Mouse (Mus musculus) embryonic facial prominence, embryonic 13.5 days (tissue): ENCODE results near the gene Grik4. TPM values are rescaled to one million over a fixed set of nuclear protein-coding genes. Genes with fewer than 3 reads are reported as not detected.

ENCODE experiments used
- ATAC-seq: fragments of 200-750 bp; cut with Nextera tagmentation; 2 replicates; pipeline ENCODE4 v1.8.0; 2017; ENCODE audit warnings: low read depth; ENCODE audit not compliant: insufficient number of reproducible peaks, insufficient read depth, low FRiP score, low TSS enrichment
- H3K27ac ChIP-seq: fragments of 300-500 bp; sonication (generic); 2 replicates; pipeline ENCODE4 v1.5.1; 2015; ENCODE audit warnings: moderate library complexity, mild to moderate bottlenecking, inconsistent platforms
- H3K27me3 ChIP-seq: fragments of 300-500 bp; sonication (generic); 2 replicates; pipeline ENCODE4 v1.6.1; 2015; ENCODE audit warnings: mild to moderate bottlenecking, inconsistent platforms
- H3K36me3 ChIP-seq: fragments of 300-500 bp; sonication (generic); 2 replicates; pipeline ENCODE4 v1.6.1; 2015; ENCODE audit warnings: mild to moderate bottlenecking, inconsistent platforms
- H3K4me1 ChIP-seq: fragments of 300-500 bp; sonication (generic); 2 replicates; pipeline ENCODE4 v1.6.1; 2015; ENCODE audit warnings: inconsistent platforms
- H3K4me2 ChIP-seq: fragments of 300-500 bp; sonication (generic); 2 replicates; pipeline ENCODE4 v1.6.1; 2015; ENCODE audit warnings: moderate library complexity, mild to moderate bottlenecking, inconsistent platforms
- H3K4me3 ChIP-seq: fragments of 300-500 bp; sonication (generic); 2 replicates; pipeline ENCODE4 v1.5.1; 2015; ENCODE audit warnings: mild to moderate bottlenecking, inconsistent platforms
- H3K9ac ChIP-seq: fragments of 300-500 bp; sonication (generic); 2 replicates; pipeline ENCODE4 v1.6.1; 2015; ENCODE audit warnings: mild to moderate bottlenecking, inconsistent platforms
- H3K9me3 ChIP-seq: fragments of 300-500 bp; sonication (generic); 2 replicates; pipeline ENCODE4 v1.6.1; 2016; ENCODE audit warnings: inconsistent platforms
- WGBS: fragments of 180-500 bp; shearing (Covaris S2); methylation state at CpG from one replicate; pipeline ENCODE4 v1.1.7; 2015; ENCODE audit warnings: mixed read lengths; 5-methylcytosine and 5-hydroxymethylcytosine counted together
- polyA plus RNA-seq: library from polyadenylated mRNA; unstranded; fragments of >200 nt; fragmentation: Nextera tagmentation; extraction: Ambion mirVana; gene quantifications from 2 replicates; pipeline ENCODE4 v1.2.1, GENCODE M21; 2015

Gene Grik4
- polyA plus RNA-seq, 1 experiment from 2014 or later, result 2.5 TPM

DNA sequence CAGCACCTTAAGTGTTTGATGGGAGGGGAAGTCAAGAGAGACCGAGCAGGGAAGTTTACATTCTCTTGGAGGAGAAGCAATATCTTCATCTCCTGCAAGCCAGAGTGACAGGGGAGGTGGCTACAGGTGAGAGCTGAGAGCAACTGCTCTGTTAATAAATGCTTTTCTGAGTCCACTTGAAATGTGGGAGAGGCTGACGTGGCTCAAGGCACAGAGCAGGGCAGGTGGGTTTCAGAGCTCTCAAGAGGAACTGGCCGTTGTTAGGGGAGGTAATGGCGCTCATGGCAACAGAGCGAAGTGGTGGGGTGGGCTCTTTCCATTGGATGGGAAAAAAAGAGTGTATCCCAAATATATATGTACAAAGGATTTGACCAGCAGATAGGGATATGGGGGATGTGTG, 242.6 kb downstream of the Grik4 start:
- no peak overlapping the region for H3K9ac ChIP-seq
- H3K4me3 ChIP-seq, result no peak overlapping the region
- H3K9me3 ChIP-seq, result peaks cover 5% of the 10 kb centered on the region; the same call in 1 of the 2 replicates
- H3K4me1 ChIP-seq, result peaks cover 15% of the 10 kb centered on the region
- H3K4me2 ChIP-seq, result no peak overlapping the region
- no peak for ATAC-seq
- H3K27me3 ChIP-seq, result peaks cover 3% of the 10 kb centered on the region; the same call in 1 of the 2 replicates
- no peak overlapping the region for H3K27ac ChIP-seq
- WGBS, result 89% methylated on average over 5 of the region's 5 CpGs
- no peaks in the 10 kb centered on the region for H3K36me3 ChIP-seq

DNA sequence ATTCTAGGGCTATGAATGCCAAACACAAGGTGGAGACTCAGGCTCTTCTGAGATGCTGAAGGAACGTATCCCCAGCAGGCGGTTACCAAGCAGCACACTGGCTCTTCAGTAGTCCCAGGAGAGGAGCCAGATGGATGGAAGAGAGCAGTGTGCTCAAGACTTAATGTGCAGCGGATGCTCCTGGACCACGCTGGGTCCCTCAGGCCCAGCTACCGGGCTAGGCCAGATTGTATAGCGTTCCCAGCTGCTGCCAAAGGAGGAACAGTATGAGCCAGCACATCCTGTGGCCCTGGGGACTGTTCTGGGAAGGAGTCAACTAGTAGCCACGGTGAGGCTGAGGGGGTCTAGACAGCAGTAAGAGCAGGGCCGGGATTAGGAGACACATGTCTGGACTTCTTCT, 251.3 kb downstream of the Grik4 start:
- no peak for ATAC-seq
- peaks cover 4% of the 10 kb centered on the region; the same call in 1 of the 2 replicates for H3K9me3 ChIP-seq
- no peak overlapping the region for H3K4me3 ChIP-seq
- H3K36me3 ChIP-seq, result no peaks in the 10 kb centered on the region
- H3K4me2 ChIP-seq, result no peak overlapping the region
- WGBS, result 75% methylated on average over 8 of the region's 8 CpGs
- no peak overlapping the region for H3K9ac ChIP-seq
- no peak overlapping the region for H3K27ac ChIP-seq
- no peaks in the 10 kb centered on the region for H3K27me3 ChIP-seq
- H3K4me1 ChIP-seq, result 0 out of 2 replicates have a peak, but pooled peaks cover 6% of the 10 kb centered on the region

DNA sequence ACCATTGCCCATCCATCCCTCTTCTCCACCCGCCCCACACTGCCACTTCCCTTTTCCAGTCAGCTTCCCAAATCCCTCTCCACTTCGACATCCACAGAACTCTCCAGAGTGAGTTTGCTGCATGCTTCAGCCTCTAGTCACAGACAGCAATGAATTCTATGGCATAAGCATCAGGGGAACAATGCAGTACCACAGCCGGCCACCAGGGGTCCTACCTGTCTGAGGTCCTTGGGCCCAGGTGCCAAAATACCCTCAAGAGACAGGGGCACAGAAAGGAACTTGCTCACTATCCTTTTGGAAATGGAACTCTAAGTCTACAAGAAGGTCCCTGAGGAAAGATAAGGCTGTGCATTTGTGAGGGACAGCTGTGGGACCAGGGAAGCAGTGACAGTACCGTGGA, 256.1 kb downstream of the Grik4 start:
- Histone ChIP-seq H3K27me3 (no peaks in the 10 kb centered on the region), H3K27ac (no peak overlapping the region), H3K4me2 (no peak overlapping the region), H3K9ac (no peak overlapping the region), H3K4me1 (peaks cover 9% of the 10 kb centered on the region; the same call in 1 of the 2 replicates), H3K4me3 (no peak overlapping the region), H3K9me3 (no peaks in the 10 kb centered on the region), H3K36me3 (no peaks in the 10 kb centered on the region)
- WGBS, result 34% methylated on average over 4 of the region's 4 CpGs
- ATAC-seq, result no peak

DNA sequence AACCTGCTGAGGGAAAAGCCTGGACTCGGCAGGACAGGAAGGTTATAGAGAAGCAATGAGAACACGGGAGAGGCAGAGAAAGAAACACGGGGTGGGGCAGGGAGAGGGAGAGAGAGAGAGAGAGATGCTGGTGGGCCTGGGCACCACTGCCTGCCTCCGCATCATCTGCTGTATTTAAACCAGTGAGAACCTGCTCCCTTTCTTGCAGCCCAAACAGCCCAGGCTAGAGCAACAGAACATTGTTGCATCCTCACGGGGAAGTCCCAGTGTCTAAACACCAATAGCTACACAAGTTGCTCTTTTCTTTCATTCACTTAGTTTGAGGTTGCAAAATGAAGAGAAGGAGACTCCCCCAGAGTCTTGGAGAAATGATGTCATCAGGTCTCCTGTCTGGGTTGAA, 258.2 kb downstream of the Grik4 start:
- ATAC-seq, result no peak
- 81% methylated on average over 5 of the region's 5 CpGs for WGBS
- no peak overlapping the region for H3K4me2 ChIP-seq
- no peaks in the 10 kb centered on the region for H3K36me3 ChIP-seq
- no peak overlapping the region for H3K4me3 ChIP-seq
- no peak overlapping the region for H3K27ac ChIP-seq
- no peak overlapping the region for H3K9ac ChIP-seq
- H3K27me3 ChIP-seq, result no peaks in the 10 kb centered on the region; the same call in 1 of the 2 replicates
- H3K9me3 ChIP-seq, result no peaks in the 10 kb centered on the region
- H3K4me1 ChIP-seq, result peaks cover 12% of the 10 kb centered on the region

DNA sequence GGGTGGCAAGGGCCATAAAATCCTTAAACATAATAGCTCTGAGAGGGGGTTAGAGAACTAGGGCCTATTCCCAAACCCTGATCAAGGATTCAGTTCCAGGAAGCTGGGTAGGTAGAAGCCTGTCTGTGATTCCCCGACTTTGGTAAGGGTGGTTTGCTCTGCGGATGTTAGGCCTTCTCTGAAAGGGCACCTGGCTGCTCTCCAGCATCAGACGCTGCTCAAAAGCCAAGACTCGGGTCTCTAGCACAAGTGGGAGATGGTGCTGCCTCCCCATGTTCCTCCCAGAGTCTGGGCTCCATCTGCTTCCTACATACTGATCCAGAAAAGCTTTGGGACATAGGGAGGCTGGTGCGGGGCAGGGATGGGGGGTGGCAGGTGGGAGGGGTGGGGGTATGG, 270.3 kb downstream of the Grik4 start:
- 67% methylated on average over 5 of the region's 5 CpGs for WGBS
- no peaks in the 10 kb centered on the region for H3K9me3 ChIP-seq
- no peak for ATAC-seq
- peak overlapping the region; percentile 11; the same call in 1 of the 2 replicates for H3K27ac ChIP-seq
- 0 out of 2 replicates have a peak overlapping the region, but pooled peaks have one; percentile 27 for H3K9ac ChIP-seq
- no peak overlapping the region for H3K4me3 ChIP-seq
- H3K27me3 ChIP-seq, result no peaks in the 10 kb centered on the region
- H3K4me1 ChIP-seq, result peaks cover 18% of the 10 kb centered on the region
- H3K36me3 ChIP-seq, result no peaks in the 10 kb centered on the region
- no peak overlapping the region for H3K4me2 ChIP-seq

DNA sequence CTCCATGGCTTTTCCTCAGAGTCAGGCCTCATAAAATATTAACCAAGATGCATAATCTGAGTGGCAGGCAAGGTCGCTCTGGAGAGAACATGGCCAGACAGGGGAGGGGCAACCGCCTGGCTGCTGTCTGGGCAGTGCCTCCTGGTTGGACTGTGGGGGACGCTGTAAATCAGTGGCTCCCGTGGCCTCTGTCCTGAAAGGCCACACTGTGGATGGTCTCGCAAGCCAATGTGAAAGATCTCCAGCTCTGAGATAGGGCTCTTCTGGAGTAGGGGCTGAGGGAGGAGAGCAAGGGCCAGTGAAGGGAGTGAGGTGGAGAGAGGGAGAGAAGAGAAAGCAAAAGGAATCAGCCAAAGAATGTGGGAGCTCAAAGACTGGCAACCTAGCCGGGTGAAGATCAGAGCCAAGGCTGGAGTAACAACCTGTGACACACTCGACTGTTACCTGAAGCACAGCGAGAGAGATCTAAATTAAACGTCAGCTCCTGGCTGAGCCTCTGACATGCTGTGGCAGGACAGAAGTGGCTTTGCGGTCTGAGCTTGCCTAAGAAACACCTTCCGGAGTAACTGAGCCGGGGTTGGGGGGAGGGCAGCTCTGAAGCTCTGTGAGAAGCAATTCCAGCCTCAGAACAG, 270.8 kb downstream of the Grik4 start:
- ATAC-seq, result no peak
- H3K27ac ChIP-seq, result 0 out of 2 replicates have a peak overlapping the region, but pooled peaks have one; percentile 11

DNA sequence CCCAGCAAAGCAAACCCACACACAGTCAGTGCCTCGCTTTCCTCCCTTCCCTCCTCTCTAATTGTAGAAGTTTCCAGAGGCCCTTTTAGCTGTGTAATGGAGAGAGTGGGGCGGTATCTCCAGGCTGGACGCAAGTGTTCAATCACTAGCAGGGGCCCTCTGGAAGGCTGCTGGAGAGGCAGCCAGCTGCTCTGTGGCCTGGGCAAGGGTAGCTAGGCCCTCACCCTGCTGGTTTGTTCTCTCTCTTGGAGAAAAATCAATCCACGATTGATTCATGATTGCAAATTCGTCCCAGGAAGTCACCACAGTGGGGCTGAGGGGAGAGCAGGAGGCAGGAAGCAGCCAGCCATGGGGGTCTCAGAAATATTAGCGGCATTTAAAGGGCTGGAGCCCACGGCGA, 271.3 kb downstream of the Grik4 start:
- H3K4me3 ChIP-seq, result no peak overlapping the region
- 0 out of 2 replicates have a peak overlapping the region, but pooled peaks have one; percentile 16 for H3K9ac ChIP-seq
- no peak overlapping the region for H3K4me2 ChIP-seq
- no peaks in the 10 kb centered on the region for H3K27me3 ChIP-seq
- H3K9me3 ChIP-seq, result no peaks in the 10 kb centered on the region
- no peaks in the 10 kb centered on the region for H3K36me3 ChIP-seq
- peaks cover 18% of the 10 kb centered on the region for H3K4me1 ChIP-seq
- no peak for ATAC-seq
- H3K27ac ChIP-seq, result no peak overlapping the region
- WGBS, result 68% methylated on average over 8 of the region's 8 CpGs

More for the DNA sequence above, 270.8 kb downstream of the Grik4 start:
- 57% methylated on average over 12 of the region's 12 CpGs for WGBS
- 0 out of 2 replicates have a peak overlapping the region, but pooled peaks have one; percentile 27 for H3K9ac ChIP-seq
- H3K4me2 ChIP-seq, result no peak overlapping the region
- no peaks in the 10 kb centered on the region for H3K9me3 ChIP-seq
- no peak overlapping the region for H3K4me3 ChIP-seq
- H3K36me3 ChIP-seq, result no peaks in the 10 kb centered on the region
- H3K4me1 ChIP-seq, result peaks cover 18% of the 10 kb centered on the region
- H3K27me3 ChIP-seq, result no peaks in the 10 kb centered on the region

DNA sequence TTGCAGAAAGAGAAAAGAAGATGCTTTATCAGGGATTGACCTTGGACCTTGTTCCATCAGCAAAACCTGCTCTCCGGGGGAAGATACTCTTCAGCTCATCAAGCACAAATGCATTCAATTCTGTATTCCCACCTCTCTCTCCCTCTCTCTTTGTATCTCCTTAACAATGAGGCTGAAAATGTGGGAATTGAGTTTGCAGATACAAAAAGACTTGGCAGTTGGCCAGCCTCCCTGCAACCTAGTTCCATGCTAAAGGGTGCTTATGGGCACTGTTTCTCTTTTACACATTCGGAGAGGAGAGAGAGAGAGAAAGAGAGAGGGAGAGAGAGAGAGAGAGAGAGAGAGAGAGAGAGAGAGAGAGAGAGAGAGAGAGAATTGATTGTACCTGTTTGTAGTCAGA, 273.7 kb downstream of the Grik4 start:
- no peaks in the 10 kb centered on the region for H3K36me3 ChIP-seq
- H3K27ac ChIP-seq, result no peak overlapping the region
- no peak overlapping the region for H3K9ac ChIP-seq
- no peak for ATAC-seq
- H3K4me2 ChIP-seq, result no peak overlapping the region
- 71% methylated on average over 2 of the region's 2 CpGs for WGBS
- H3K9me3 ChIP-seq, result no peaks in the 10 kb centered on the region
- H3K27me3 ChIP-seq, result no peaks in the 10 kb centered on the region
- H3K4me3 ChIP-seq, result no peak overlapping the region
- H3K4me1 ChIP-seq, result peaks cover 18% of the 10 kb centered on the region

DNA sequence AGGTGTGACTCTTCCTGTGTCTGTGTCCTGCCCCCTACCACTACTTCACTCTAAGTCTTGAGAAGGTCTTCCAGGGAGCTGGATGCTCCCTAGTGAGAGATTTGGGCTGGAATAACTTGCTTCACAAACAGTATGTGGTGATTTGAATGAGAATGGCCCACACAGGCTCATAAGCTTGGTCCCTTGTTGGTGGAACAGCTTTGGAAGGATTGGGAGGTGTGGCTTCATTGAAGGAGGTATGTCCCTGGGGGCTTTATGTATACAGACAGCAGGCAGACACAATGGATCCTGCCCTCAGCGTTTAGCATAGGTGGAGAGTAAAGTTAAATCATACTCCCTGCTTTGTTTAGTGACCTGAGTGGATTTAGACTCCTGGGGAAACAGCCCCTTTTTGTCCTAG, 282.8 kb downstream of the Grik4 start:
- Histone ChIP-seq H3K9ac (no peak overlapping the region), H3K4me2 (no peak overlapping the region), H3K27me3 (no peaks in the 10 kb centered on the region), H3K27ac (no peak overlapping the region), H3K4me3 (no peak overlapping the region), H3K36me3 (no peaks in the 10 kb centered on the region), H3K4me1 (no peaks in the 10 kb centered on the region), H3K9me3 (no peaks in the 10 kb centered on the region)
- 58% methylated on average over 1 of the region's 1 CpGs for WGBS
- no peak for ATAC-seq

DNA sequence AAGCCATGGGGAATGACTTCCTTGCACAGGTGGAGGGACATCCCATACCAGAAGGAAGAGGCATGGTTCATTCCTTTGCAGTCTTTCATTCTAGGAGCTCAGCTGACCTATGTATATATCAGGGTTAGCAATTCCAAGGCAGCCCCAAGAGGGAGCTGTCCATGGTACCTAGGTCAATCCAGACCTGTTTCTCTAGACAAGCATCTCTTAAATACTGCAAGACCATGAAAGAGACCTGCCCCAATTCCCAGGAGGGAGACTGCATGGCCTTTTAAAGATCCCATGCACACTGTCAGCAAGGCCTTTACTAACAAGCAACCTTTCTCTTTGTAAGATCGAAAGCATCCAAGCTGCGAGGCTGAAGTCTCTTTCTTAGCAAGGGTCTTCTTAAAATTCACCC, 291.5 kb downstream of the Grik4 start:
- 71% methylated on average over 2 of the region's 2 CpGs for WGBS

DNA sequence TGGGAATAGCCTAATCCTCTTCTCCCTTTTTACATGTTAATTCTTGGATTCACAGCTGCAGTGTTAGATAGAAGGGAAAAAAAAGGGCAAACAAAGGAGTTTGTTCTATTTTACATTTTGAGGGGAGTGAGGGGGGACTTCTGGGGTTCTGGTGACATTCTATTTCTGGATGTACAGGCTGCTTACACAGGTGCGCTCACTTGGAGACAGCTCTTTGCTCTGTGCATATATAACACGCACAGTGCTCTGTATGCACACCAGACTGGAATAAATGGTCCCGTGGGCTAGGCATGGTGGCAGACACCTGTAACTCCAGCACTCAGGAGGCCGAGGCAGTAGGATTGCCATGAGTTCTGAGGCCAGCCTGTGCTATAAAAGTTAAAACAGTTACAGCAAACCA, 292.0 kb downstream of the Grik4 start:
- WGBS, result 55% methylated on average over 4 of the region's 4 CpGs
- no peak overlapping the region for H3K4me3 ChIP-seq
- no peak for ATAC-seq

More for the DNA sequence above, 291.5 kb downstream of the Grik4 start:
- Histone ChIP-seq H3K27ac (no peak overlapping the region), H3K4me1 (no peaks in the 10 kb centered on the region), H3K36me3 (no peaks in the 10 kb centered on the region), H3K9ac (no peak overlapping the region), H3K4me3 (no peak overlapping the region), H3K9me3 (no peaks in the 10 kb centered on the region), H3K4me2 (no peak overlapping the region), H3K27me3 (no peaks in the 10 kb centered on the region)
- ATAC-seq, result no peak

DNA sequence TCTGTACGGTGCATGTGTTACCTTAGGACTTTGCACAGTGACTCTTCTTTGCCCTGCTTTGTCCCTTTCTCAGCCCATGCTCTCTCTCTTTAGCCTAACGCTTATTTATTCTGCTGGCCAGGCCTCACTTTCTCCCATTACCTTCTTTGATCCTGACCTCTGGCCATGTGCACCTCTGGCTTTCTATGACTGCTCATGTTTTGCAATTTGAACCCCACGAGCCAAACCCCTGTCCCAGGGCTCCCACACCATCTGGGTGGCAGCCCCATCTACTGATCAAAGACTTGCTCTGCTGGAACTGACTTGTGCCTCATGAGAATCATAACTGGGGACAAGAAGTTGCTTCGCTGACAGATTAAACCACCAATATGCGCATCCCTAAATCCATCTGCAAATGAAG, 294.4 kb downstream of the Grik4 start:
- Histone ChIP-seq H3K4me2 (no peak overlapping the region), H3K36me3 (no peaks in the 10 kb centered on the region), H3K4me1 (0 out of 2 replicates have a peak, but pooled peaks cover 3% of the 10 kb centered on the region), H3K4me3 (no peak overlapping the region), H3K27ac (no peak overlapping the region), H3K9ac (no peak overlapping the region), H3K27me3 (no peaks in the 10 kb centered on the region), H3K9me3 (no peaks in the 10 kb centered on the region)
- WGBS, result 55% methylated on average over 5 of the region's 5 CpGs
- ATAC-seq, result no peak

More for the DNA sequence above, 292.0 kb downstream of the Grik4 start:
- H3K36me3 ChIP-seq, result no peaks in the 10 kb centered on the region
- H3K9ac ChIP-seq, result no peak overlapping the region
- H3K27ac ChIP-seq, result no peak overlapping the region
- no peaks in the 10 kb centered on the region for H3K27me3 ChIP-seq
- no peak overlapping the region for H3K4me2 ChIP-seq
- no peaks in the 10 kb centered on the region for H3K4me1 ChIP-seq
- no peaks in the 10 kb centered on the region for H3K9me3 ChIP-seq
